Comparison of ENCODE assay signal across 17 mouse cellular contexts in genomic region chr4:8374061-8374460, GRCm38 (mm10).
DNase-seq lines count a peak whose midpoint lies in the region; ATAC-seq and TF ChIP-seq lines count a peak whose summit lies in the region.
"Had no signal": no experiment of that assay in that cellular context is flagged by ENCODE, and none has a peak within 500 bp of the region (broad histone marks: within the 10 kb centered on the region; RNA-seq: fewer than 3 reads in every experiment).

No protein-coding gene starts in this region.

- 64% methylated on average over 3 of the region's 3 CpGs for WGBS in forebrain, postnatal 0 days
- WGBS in forebrain, embryonic 16.5 days = 67% methylated on average over 3 of the region's 3 CpGs
- WGBS in hindbrain, embryonic 16.5 days = 73% methylated on average over 3 of the region's 3 CpGs
- 88% methylated on average over 3 of the region's 3 CpGs for WGBS in hindbrain, embryonic 11.5 days
- WGBS in midbrain, postnatal 0 days = 71% methylated on average over 3 of the region's 3 CpGs
- WGBS in midbrain, embryonic 13.5 days = 90% methylated on average over 3 of the region's 3 CpGs

- H3K36me3 ChIP-seq in forebrain, postnatal 0 days (ENCODE audit: insufficient read depth) = no peaks in the 10 kb centered on the region
- no peaks in the 10 kb centered on the region for H3K36me3 ChIP-seq in forebrain, embryonic 16.5 days (ENCODE audit: control insufficient read depth, insufficient read depth)
- no peaks in the 10 kb centered on the region for H3K36me3 ChIP-seq in hindbrain, embryonic 16.5 days (ENCODE audit: control insufficient read depth, insufficient read depth, low read length)
- no peaks in the 10 kb centered on the region for H3K36me3 ChIP-seq in hindbrain, embryonic 11.5 days (ENCODE audit: control insufficient read depth, insufficient read depth, low read length)
- H3K36me3 ChIP-seq in midbrain, postnatal 0 days (ENCODE audit: insufficient read depth, low read length) = no peaks in the 10 kb centered on the region
- no peaks in the 10 kb centered on the region for H3K36me3 ChIP-seq in midbrain, embryonic 13.5 days
- H3K36me3 ChIP-seq: embryonic facial prominence, embryonic 12.5 days; forebrain, embryonic 15.5 days; heart, embryonic 13.5 days; hindbrain, embryonic 12.5 days had no signal

- H3K27ac ChIP-seq in forebrain, postnatal 0 days (ENCODE audit: low read depth, low read length) = no peak overlapping the region
- H3K27ac ChIP-seq in forebrain, embryonic 16.5 days (ENCODE audit: low read length) = no peak overlapping the region
- no peak overlapping the region for H3K27ac ChIP-seq in hindbrain, embryonic 16.5 days (ENCODE audit: low read depth, low read length)
- no peak overlapping the region for H3K27ac ChIP-seq in hindbrain, embryonic 11.5 days (ENCODE audit: low read depth, low read length)
- H3K27ac ChIP-seq in midbrain, postnatal 0 days (ENCODE audit: low read depth, low read length) = no peak overlapping the region
- no peak overlapping the region for H3K27ac ChIP-seq in midbrain, embryonic 13.5 days
- H3K27ac ChIP-seq: embryonic facial prominence, embryonic 12.5 days; forebrain, embryonic 15.5 days; gastrocnemius, adult 2 months; heart, embryonic 13.5 days; hindbrain, embryonic 12.5 days had no signal

- no peaks in the 10 kb centered on the region for H3K27me3 ChIP-seq in forebrain, postnatal 0 days (ENCODE audit: insufficient read depth, low read length)
- H3K27me3 ChIP-seq in forebrain, embryonic 16.5 days (replicated peaks; ENCODE audit: control insufficient read depth, insufficient read depth, low read length) = no peaks in the 10 kb centered on the region
- H3K27me3 ChIP-seq in hindbrain, embryonic 16.5 days (replicated peaks; ENCODE audit: control insufficient read depth, insufficient read depth, low read length) = no peaks in the 10 kb centered on the region
- no peaks in the 10 kb centered on the region for H3K27me3 ChIP-seq in hindbrain, embryonic 11.5 days (ENCODE audit: control insufficient read depth, insufficient read depth, low read length)
- H3K27me3 ChIP-seq in midbrain, postnatal 0 days (ENCODE audit: insufficient read depth, low read length) = no peaks in the 10 kb centered on the region
- no peaks in the 10 kb centered on the region; the same call in 1 of the 2 replicates for H3K27me3 ChIP-seq in midbrain, embryonic 13.5 days
- H3K27me3 ChIP-seq: embryonic facial prominence, embryonic 12.5 days; forebrain, embryonic 15.5 days; heart, embryonic 13.5 days; hindbrain, embryonic 12.5 days had no signal

- no peak for TF ChIP-seq CTCF in forebrain, postnatal 0 days (IDR thresholded peaks at IDR 0.05; ENCODE audit: low read depth)
- no peak for TF ChIP-seq CTCF in midbrain, postnatal 0 days (IDR thresholded peaks at IDR 0.05)

- H3K4me1 ChIP-seq in forebrain, postnatal 0 days (ENCODE audit: insufficient read depth) = no peaks in the 10 kb centered on the region
- no peaks in the 10 kb centered on the region for H3K4me1 ChIP-seq in forebrain, embryonic 16.5 days (replicated peaks; ENCODE audit: control insufficient read depth, insufficient read depth, low read length)
- H3K4me1 ChIP-seq in hindbrain, embryonic 16.5 days (ENCODE audit: control insufficient read depth, insufficient read depth, low read depth, low read length) = no peaks in the 10 kb centered on the region
- H3K4me1 ChIP-seq in hindbrain, embryonic 11.5 days (replicated peaks; ENCODE audit: control insufficient read depth, insufficient read depth, low read length) = no peaks in the 10 kb centered on the region
- H3K4me1 ChIP-seq in midbrain, postnatal 0 days (ENCODE audit: insufficient read depth, low read length) = no peaks in the 10 kb centered on the region
- no peaks in the 10 kb centered on the region for H3K4me1 ChIP-seq in midbrain, embryonic 13.5 days (replicated peaks)
- H3K4me1 ChIP-seq: embryonic facial prominence, embryonic 12.5 days; forebrain, embryonic 15.5 days; hindbrain, embryonic 12.5 days had no signal

- no peak overlapping the region for H3K4me3 ChIP-seq in forebrain, postnatal 0 days (ENCODE audit: low read depth, low read length)
- no peak overlapping the region for H3K4me3 ChIP-seq in forebrain, embryonic 16.5 days (replicated peaks; ENCODE audit: low read length)
- H3K4me3 ChIP-seq in hindbrain, embryonic 16.5 days (ENCODE audit: low read length) = no peak overlapping the region
- no peak overlapping the region for H3K4me3 ChIP-seq in hindbrain, embryonic 11.5 days (ENCODE audit: low read depth, low read length)
- no peak overlapping the region for H3K4me3 ChIP-seq in midbrain, postnatal 0 days (ENCODE audit: low read depth, low read length)
- no peak overlapping the region for H3K4me3 ChIP-seq in midbrain, embryonic 13.5 days (replicated peaks)
- H3K4me3 ChIP-seq: embryonic facial prominence, embryonic 12.5 days; forebrain, embryonic 15.5 days; gastrocnemius, adult 2 months; heart, embryonic 13.5 days; hindbrain, embryonic 12.5 days had no signal

- H3K9ac ChIP-seq in forebrain, postnatal 0 days = no peak overlapping the region
- H3K9ac ChIP-seq in forebrain, embryonic 16.5 days (replicated peaks; ENCODE audit: low read depth, low read length) = no peak overlapping the region
- H3K9ac ChIP-seq in hindbrain, embryonic 16.5 days (ENCODE audit: low read depth, low read length) = no peak overlapping the region
- no peak overlapping the region for H3K9ac ChIP-seq in hindbrain, embryonic 11.5 days (ENCODE audit: low read depth, low read length)
- no peak overlapping the region for H3K9ac ChIP-seq in midbrain, postnatal 0 days (replicated peaks; ENCODE audit: low read length, poor library complexity, severe bottlenecking)
- H3K9ac ChIP-seq in midbrain, embryonic 13.5 days (replicated peaks) = no peak overlapping the region
- H3K9ac ChIP-seq: embryonic facial prominence, embryonic 12.5 days; forebrain, embryonic 15.5 days; heart, embryonic 13.5 days; hindbrain, embryonic 12.5 days had no signal

- no peak for DNase-seq in forebrain, postnatal 0 days
- no peak for DNase-seq in hindbrain, embryonic 11.5 days (ENCODE audit: low spot score)
- peak; percentile 66 for DNase-seq in midbrain, postnatal 0 days (ENCODE audit: low spot score)
- no peak for DNase-seq in frontal cortex, postnatal 36 days (ENCODE audit: low spot score in 2 of 2)
- DNase-seq: adrenal gland, adult 2 months; adrenal gland, postnatal 25 days; gastrocnemius, adult 2 months; gastrocnemius, postnatal 25 days; kidney, adult 18-20 months had no signal

- ATAC-seq in forebrain, postnatal 0 days = peak; percentile 26
- ATAC-seq in forebrain, embryonic 16.5 days = no peak
- peak; percentile 60 for ATAC-seq in hindbrain, embryonic 16.5 days
- ATAC-seq in hindbrain, embryonic 11.5 days (ENCODE audit: low FRiP score) = no peak
- peak; percentile 57; the same call in 1 of the 2 replicates for ATAC-seq in midbrain, postnatal 0 days (ENCODE audit: low FRiP score)
- no peak for ATAC-seq in midbrain, embryonic 13.5 days
- ATAC-seq: inflammation-experienced regulatory T-cells, adult 6 months had no signal

- no peak overlapping the region for H3K4me2 ChIP-seq in forebrain, postnatal 0 days (ENCODE audit: low read depth)
- no peak overlapping the region for H3K4me2 ChIP-seq in forebrain, embryonic 16.5 days (ENCODE audit: low read length)
- H3K4me2 ChIP-seq in hindbrain, embryonic 16.5 days (ENCODE audit: low read length) = no peak overlapping the region
- no peak overlapping the region for H3K4me2 ChIP-seq in hindbrain, embryonic 11.5 days (replicated peaks; ENCODE audit: low read depth, low read length)
- H3K4me2 ChIP-seq in midbrain, postnatal 0 days (ENCODE audit: low read depth, low read length, poor library complexity, severe bottlenecking) = no peak overlapping the region
- no peak overlapping the region for H3K4me2 ChIP-seq in midbrain, embryonic 13.5 days (replicated peaks)
- H3K4me2 ChIP-seq: embryonic facial prominence, embryonic 12.5 days; forebrain, embryonic 15.5 days; heart, embryonic 13.5 days; hindbrain, embryonic 12.5 days had no signal

- no peaks in the 10 kb centered on the region for H3K9me3 ChIP-seq in forebrain, postnatal 0 days (ENCODE audit: low read length)
- H3K9me3 ChIP-seq in forebrain, embryonic 16.5 days (ENCODE audit: control insufficient read depth, low read length) = no peaks in the 10 kb centered on the region
- H3K9me3 ChIP-seq in hindbrain, embryonic 16.5 days (ENCODE audit: control insufficient read depth, low read length) = no peaks in the 10 kb centered on the region
- no peaks in the 10 kb centered on the region for H3K9me3 ChIP-seq in hindbrain, embryonic 11.5 days (ENCODE audit: control insufficient read depth, low read length)
- no peaks in the 10 kb centered on the region for H3K9me3 ChIP-seq in midbrain, postnatal 0 days (ENCODE audit: low read length)
- no peaks in the 10 kb centered on the region for H3K9me3 ChIP-seq in midbrain, embryonic 13.5 days
- H3K9me3 ChIP-seq: embryonic facial prominence, embryonic 12.5 days; forebrain, embryonic 15.5 days; heart, embryonic 13.5 days; hindbrain, embryonic 12.5 days had no signal

Comparison
In these comparisons a context has a peak if more than half of its experiments do, and no peak if none do; other contexts are left out.
1. ATAC-seq: peak in forebrain, postnatal 0 days (single experiment), hindbrain, embryonic 16.5 days (single experiment) and midbrain, postnatal 0 days (single experiment); none in forebrain, embryonic 16.5 days (single experiment), hindbrain, embryonic 11.5 days (single experiment) and midbrain, embryonic 13.5 days (single experiment).